Mouse (Mus musculus) midbrain, postnatal 0 days (tissue): Measurements from ENCODE around the gene Fryl. TPM values are rescaled to one million over a fixed set of nuclear protein-coding genes. Genes with fewer than 3 reads are reported as not detected.

Experiments used
- ATAC-seq: fragments of 200-750 bp; cut with Nextera tagmentation; 2 replicates; pipeline ENCODE4 v1.8.0; 2017; ENCODE audit warnings: moderate number of reproducible peaks, mild to moderate bottlenecking, moderate TSS enrichment, moderate library complexity; ENCODE audit not compliant: low FRiP score
- DNase-seq: peaks from one replicate; pipeline ENCODE4 v3.0.0-alpha.2; 2015; ENCODE audit warnings: low spot score
- H3K27ac ChIP-seq: fragments of 300-500 bp; sonication (generic); 2 replicates; pipeline ENCODE4 v1.5.1; 2014; ENCODE audit warnings: low read depth, mild to moderate bottlenecking, low read length, mixed read lengths
- H3K27me3 ChIP-seq: fragments of 300-500 bp; sonication (generic); 2 replicates; pipeline ENCODE4 v1.6.1; 2014; ENCODE audit warnings: low read length, control low read depth, mixed read lengths; ENCODE audit not compliant: insufficient read depth
- H3K36me3 ChIP-seq: fragments of 300-500 bp; sonication (generic); 2 replicates; pipeline ENCODE4 v1.6.1; 2014; ENCODE audit warnings: low read length, control low read depth, mixed read lengths; ENCODE audit not compliant: insufficient read depth
- H3K4me1 ChIP-seq: fragments of 300-500 bp; sonication (generic); 2 replicates; pipeline ENCODE4 v1.6.1; 2014; ENCODE audit warnings: mild to moderate bottlenecking, control low read depth, antibody characterized with exemption, low read length, mixed read lengths; ENCODE audit not compliant: insufficient read depth
- H3K4me2 ChIP-seq: fragments of 300-500 bp; sonication (generic); 2 replicates; pipeline ENCODE4 v1.6.1; 2014; ENCODE audit warnings: low read depth, mild to moderate bottlenecking, low read length, mixed read lengths; ENCODE audit not compliant: poor library complexity, severe bottlenecking
- H3K4me3 ChIP-seq: fragments of 300-500 bp; sonication (generic); 2 replicates; pipeline ENCODE4 v1.5.1; 2014; ENCODE audit warnings: low read depth, mild to moderate bottlenecking, low read length, moderate library complexity
- H3K9ac ChIP-seq: fragments of 300-500 bp; sonication (generic); replicated peaks from 2 replicates; pipeline ENCODE4 v1.6.1; 2014; ENCODE audit warnings: mild to moderate bottlenecking, low read length, moderate library complexity, mixed read lengths; ENCODE audit not compliant: poor library complexity, severe bottlenecking
- H3K9me3 ChIP-seq: fragments of 300-500 bp; sonication (generic); 2 replicates; pipeline ENCODE4 v1.6.1; 2016; ENCODE audit warnings: low read length, control low read depth
- CTCF ChIP-seq: IDR thresholded peaks from 2 replicates; pipeline ENCODE4 v1.5.1; 2016; ENCODE audit warnings: antibody characterized with exemption, mild to moderate bottlenecking
- WGBS: fragments of 180-500 bp; shearing (Covaris S2); extraction: QIAGEN DNeasy Blood & Tissue Kit; methylation state at CpG from one replicate; pipeline ENCODE4 v1.1.7; 2014; 5-methylcytosine and 5-hydroxymethylcytosine counted together
- polyA plus RNA-seq: library from polyadenylated mRNA; unstranded; fragments of >200 nt; fragmentation: Nextera tagmentation; extraction: Ambion mirVana; gene quantifications from 2 replicates; pipeline ENCODE4 v1.2.1, GENCODE M21; 2015
- total RNA-seq: library from RNA; depleted of rRNA; stranded (reverse); fragments of >200 nt; gene quantifications from 2 replicates; pipeline ENCODE4 v1.2.3, GENCODE M21; 2014

Fryl gene
- total and polyA plus RNA-seq, 2 experiments from 2014 or later: 23.8 to 52.8 TPM

- DNase-seq (no peak), ATAC-seq (no peak)
- no peak overlapping the region for H3K27ac ChIP-seq
- H3K9me3 ChIP-seq: no peaks in the 10 kb centered on the region
- H3K4me1 ChIP-seq: no peaks in the 10 kb centered on the region
- H3K36me3 ChIP-seq: no peaks in the 10 kb centered on the region
- H3K4me2 ChIP-seq: no peak overlapping the region
- H3K27me3 ChIP-seq: no peaks in the 10 kb centered on the region
- TF ChIP-seq CTCF: no peak
- no peak overlapping the region for H3K4me3 ChIP-seq
- no peak overlapping the region for H3K9ac ChIP-seq
- 89% methylated on average over 12 of the region's 12 CpGs for WGBS
Observed at GRCm38 (mm10) chr5:73175377-73176147, 80.9 kb downstream of the Fryl start.

- no peak for ATAC-seq
- TF ChIP-seq CTCF: no peak
- H3K9me3 ChIP-seq: no peaks in the 10 kb centered on the region
- peaks cover 10% of the 10 kb centered on the region for H3K4me1 ChIP-seq
- H3K27ac ChIP-seq: no peak overlapping the region
- H3K27me3 ChIP-seq: no peaks in the 10 kb centered on the region
- DNase-seq: no peak
- H3K36me3 ChIP-seq: no peaks in the 10 kb centered on the region
- WGBS: 69% methylated on average over 12 of the region's 12 CpGs
- H3K4me3 ChIP-seq: no peak overlapping the region
- H3K4me2 ChIP-seq: no peak overlapping the region
- no peak overlapping the region for H3K9ac ChIP-seq
Observed at GRCm38 (mm10) chr5:73171876-73172480, 84.4 kb downstream of the Fryl start.

DNA sequence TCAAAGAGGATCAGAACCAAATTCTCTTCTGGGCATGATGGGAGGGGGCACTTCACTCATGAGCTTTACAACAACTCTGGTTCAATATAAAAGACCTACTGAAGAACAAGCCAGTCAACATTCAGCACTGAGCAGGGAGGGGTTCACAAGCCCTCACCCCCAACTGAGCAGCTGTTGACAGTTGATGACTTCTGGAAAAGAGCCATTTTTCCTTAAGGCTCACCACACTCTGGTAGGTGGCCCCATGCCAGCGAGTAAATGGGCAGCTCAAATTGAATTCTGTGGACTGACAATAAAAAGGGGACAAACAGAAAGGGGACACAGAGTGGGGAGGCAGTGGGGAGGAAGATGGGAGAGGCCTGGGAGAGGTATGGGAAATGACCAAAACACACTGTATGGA, 85.2 kb downstream of the Fryl start:
- H3K4me2 ChIP-seq: no peak overlapping the region
- no peak overlapping the region for H3K27ac ChIP-seq
- WGBS: 25% methylated on average over 1 of the region's 1 CpGs
- H3K9ac ChIP-seq: no peak overlapping the region
- H3K36me3 ChIP-seq: no peaks in the 10 kb centered on the region
- no peaks in the 10 kb centered on the region for H3K9me3 ChIP-seq
- DNase-seq: peak; percentile 61
- H3K4me3 ChIP-seq: no peak overlapping the region
- ATAC-seq: no peak
- no peaks in the 10 kb centered on the region for H3K27me3 ChIP-seq
- peaks cover 10% of the 10 kb centered on the region for H3K4me1 ChIP-seq
- TF ChIP-seq CTCF: no peak

GRCm38 (mm10) chr5:73168769-73169272, 87.6 kb downstream of the Fryl start:
- Histone ChIP-seq H3K4me2 (peak overlapping the region; percentile 36; the same call in 1 of the 2 replicates), H3K9ac (no peak overlapping the region), H3K27ac (0 out of 2 replicates have a peak overlapping the region, but pooled peaks have one; percentile 62), H3K36me3 (no peaks in the 10 kb centered on the region), H3K27me3 (no peaks in the 10 kb centered on the region), H3K4me1 (peaks cover 10% of the 10 kb centered on the region), H3K4me3 (no peak overlapping the region), H3K9me3 (no peaks in the 10 kb centered on the region)
- peak; percentile 24 for DNase-seq
- 41% methylated on average over 5 of the region's 5 CpGs for WGBS
- no peak for ATAC-seq
- TF ChIP-seq CTCF: no peak

GRCm38 (mm10) chr5:73167976-73168768, 88.2 kb downstream of the Fryl start:
- ATAC-seq (no peak), DNase-seq (peak; percentile 74)
- Histone ChIP-seq H3K27me3 (no peaks in the 10 kb centered on the region), H3K4me2 (peak overlapping the region; percentile 36), H3K9me3 (no peaks in the 10 kb centered on the region), H3K9ac (peak overlapping the region; percentile 46; the same call in 1 of the 2 replicates), H3K4me3 (peak overlapping the region; percentile 14; the same call in 1 of the 2 replicates), H3K27ac (peak overlapping the region; percentile 62; the same call in 1 of the 2 replicates), H3K4me1 (peaks cover 10% of the 10 kb centered on the region), H3K36me3 (no peaks in the 10 kb centered on the region)
- WGBS: 52% methylated on average over 18 of the region's 18 CpGs
- TF ChIP-seq CTCF: no peak
